Mouse (Mus musculus) kidney, postnatal 14 days (tissue): ENCODE measurements around the gene Hdac6.

Experiments
- DNase-seq: peaks from one replicate; pipeline ENCODE4 v3.0.0; 2022; ENCODE audit warnings: mixed read lengths

The Hdac6 gene

DNA sequence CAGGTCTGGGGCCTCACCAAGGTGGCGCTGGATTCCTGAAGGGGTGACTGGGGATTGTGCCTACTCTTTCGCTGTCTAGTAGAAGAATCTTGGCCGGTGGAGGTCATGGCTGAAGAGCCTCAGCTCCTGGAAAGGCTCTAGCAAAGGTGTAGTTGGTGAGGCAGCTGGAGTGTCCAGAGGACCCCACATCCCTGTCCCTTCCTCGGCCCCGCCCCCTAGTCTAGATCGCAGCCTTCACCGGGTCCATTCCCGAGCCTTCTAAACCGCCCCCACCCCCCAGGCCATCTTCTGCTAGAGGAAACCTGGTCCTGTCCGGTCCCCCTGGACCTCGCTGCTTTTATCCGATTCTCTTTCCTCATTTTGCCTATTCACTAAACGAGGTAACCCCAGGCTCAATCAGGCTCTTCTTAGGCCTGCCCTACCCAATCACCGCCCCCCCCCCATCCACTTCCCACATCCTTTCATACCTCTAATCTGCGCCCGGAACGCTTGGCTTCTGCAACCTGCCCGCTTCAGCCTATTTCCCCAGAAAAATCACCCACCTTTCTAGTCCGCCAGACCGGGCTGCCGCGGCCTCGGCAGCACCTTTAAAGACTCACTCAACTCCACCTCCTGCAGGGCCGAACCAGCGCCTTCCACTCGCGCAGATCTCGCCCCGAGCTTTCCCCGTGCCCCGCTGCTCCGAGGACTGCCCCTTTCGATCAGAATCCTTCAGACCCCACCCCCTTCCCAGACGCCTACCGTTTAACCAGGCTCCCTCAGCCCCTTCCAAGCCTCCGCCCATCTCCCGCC, at the start of gene Hdac6:
Hdac6 (minus strand) TSS at position 782 of the 792 bp plus-strand sequence.
- DNase-seq = peak; percentile 17

DNA sequence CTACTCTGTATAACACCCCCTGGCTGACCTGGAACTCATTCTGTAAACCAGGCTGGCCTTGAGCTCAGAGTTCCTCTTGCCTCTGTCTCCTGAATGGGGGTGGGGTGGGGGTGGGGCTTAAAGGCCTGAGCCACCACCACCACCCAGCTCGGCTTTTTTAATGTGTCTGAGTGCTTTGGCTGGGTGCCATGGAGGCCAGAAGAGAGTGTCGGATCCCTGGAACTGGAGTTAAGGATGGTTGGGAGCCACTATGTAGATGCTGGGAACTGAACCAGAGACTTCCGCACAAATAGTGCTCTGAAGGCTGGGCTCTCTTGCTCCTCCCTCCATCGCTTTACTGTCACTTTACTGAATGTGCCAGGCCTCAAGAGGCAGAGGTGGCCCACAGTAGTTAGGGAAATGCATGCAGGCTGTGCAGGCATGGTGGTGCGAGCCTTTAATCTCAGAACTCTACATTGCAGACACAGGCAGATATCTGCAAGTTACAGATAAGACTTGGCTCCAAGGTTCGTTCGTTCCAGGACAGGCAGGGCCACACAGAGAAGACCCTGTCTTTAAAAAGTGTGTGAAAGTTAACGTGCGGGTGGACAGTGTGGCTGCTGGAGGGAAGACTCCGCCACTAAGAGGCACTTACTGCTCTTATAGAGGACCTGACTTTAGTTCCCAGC, 45.5 kb upstream of the Hdac6 start:
- peak; percentile 4 for DNase-seq

DNA sequence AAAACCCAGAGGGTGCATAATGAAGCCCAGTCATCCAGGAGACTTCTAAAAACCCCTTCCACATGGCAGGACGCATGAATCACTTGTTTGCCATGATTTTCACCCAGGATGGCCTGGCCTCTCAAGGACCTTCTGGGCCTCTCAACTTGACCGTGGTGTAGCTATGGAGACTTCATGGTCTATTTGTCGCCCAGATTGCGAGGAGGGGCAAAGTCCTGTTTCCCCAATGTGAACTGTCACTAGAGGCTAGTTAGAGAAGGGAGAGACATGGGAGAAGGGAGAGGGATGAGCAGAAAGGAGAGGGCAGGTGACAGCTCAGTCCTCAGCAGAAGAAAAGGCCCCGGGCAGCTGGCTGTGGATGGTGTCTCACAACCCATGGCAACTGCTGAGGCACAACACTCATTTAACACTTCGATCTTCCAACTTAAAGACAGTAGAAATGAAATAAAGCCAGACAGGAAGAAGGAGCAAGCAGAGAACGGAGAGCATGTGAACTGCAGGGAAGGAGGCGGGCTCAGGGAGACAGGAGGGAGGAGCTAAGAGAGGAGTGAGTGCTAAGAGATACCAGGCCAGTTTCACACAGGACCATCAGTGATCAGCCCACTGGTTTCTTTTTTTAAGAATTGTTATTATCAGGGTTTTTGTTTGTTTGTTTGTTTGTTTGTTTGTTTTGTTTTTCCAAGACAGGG, 44.8 kb upstream of the Hdac6 start:
- peak; percentile 13 for DNase-seq

- peak; percentile 42 for DNase-seq
Observed at GRCm38 (mm10) chrX:7981368-7981767, 33.7 kb upstream of the Hdac6 start.

DNA sequence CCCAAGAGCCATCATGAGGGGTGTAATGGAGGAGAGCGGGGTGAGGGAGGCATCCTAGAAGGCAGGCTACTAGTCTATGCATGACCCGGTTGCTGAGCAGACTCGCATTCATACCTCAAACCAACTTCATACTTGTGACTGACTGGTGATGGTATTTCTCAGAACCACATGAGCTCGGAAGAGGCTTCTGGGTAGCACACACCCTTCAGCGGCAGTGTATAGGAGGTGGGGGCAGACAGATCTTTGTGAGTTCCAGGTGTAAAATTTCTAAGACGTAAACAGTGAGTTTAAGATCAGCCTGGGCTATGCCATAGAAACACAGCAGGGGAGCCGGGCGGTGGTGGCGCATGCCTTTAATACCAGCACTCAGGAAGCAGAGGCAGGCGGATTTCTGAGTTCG, 30.2 kb upstream of the Hdac6 start, which contains the start of gene Gata1:
Gata1 (minus strand) TSS at position 180 of the 400 bp plus-strand sequence.
- no peak for DNase-seq

- DNase-seq = no peak
Observed at GRCm38 (mm10) chrX:7971292-7971691, 23.6 kb upstream of the Hdac6 start.

- no peak for DNase-seq
Observed at GRCm38 (mm10) chrX:7968899-7969298, 21.2 kb upstream of the Hdac6 start.

DNA sequence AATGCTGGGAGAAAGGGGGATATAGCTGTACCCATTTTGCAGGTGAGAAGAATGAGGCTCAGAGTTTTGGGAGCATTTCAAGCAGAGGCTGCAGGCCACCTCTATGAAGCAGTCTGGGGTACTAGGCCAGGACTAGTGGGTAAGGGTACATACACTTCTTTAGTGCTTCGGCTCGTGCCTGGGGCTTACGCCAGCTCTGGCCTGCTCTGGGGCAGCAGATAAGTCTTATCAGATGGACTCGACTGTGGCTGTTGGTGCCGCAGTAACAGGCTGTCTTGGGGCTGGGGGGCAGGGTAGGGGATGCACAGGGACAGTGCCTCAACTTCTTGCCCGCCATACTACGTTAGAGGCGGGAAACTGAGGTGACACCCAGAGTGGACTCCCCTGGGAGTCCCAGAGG, 20.5 kb upstream of the Hdac6 start:
- no peak for DNase-seq

GRCm38 (mm10) chrX:7967596-7968201, 20.0 kb upstream of the Hdac6 start:
- DNase-seq = no peak

- no peak for DNase-seq
Observed at GRCm38 (mm10) chrX:7966161-7966560, 18.5 kb upstream of the Hdac6 start.

DNA sequence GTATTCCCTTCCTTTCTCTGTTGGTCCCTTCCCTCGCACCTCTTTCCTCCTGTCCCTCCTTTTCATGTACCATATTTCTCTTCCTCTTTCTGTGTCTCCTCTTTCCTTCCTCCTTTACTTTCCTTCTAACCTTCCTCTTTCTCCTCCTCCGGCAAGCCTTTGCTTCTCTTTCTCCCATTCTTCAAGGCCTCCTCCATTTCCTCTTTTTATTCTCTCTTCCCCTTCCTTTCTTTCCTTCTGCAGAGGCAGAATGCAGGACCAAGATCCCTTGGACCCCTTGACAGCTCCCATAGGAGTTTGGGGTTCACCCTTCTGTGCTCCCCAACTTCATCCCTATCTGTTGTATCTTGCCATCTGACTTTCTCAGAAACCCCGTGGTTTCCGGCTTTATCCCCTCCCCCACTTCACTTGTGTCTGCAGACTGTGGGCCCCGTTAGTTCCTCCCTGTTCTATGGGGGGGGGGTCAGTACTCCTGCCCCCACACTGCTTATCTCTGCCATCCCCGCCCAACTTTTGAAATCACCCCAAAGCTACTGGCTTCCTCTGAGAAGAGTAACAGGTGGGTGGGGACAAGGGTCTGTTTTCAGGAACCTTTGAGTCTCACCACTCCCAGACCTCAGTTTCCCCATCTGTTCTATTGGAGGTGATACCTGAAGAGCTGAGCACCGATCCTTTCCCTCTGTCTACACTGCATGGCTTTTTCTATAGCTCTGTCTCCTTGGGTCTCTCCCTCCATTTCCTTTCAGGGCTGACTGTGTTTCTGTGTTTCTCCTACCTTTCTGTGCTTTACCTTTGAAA, 16.3 kb upstream of the Hdac6 start:
- DNase-seq = no peak

GRCm38 (mm10) chrX:7958868-7959267, 11.2 kb upstream of the Hdac6 start:
- no peak for DNase-seq

- DNase-seq = no peak
Observed at GRCm38 (mm10) chrX:7950091-7950490, 2.4 kb upstream of the Hdac6 start.

DNA sequence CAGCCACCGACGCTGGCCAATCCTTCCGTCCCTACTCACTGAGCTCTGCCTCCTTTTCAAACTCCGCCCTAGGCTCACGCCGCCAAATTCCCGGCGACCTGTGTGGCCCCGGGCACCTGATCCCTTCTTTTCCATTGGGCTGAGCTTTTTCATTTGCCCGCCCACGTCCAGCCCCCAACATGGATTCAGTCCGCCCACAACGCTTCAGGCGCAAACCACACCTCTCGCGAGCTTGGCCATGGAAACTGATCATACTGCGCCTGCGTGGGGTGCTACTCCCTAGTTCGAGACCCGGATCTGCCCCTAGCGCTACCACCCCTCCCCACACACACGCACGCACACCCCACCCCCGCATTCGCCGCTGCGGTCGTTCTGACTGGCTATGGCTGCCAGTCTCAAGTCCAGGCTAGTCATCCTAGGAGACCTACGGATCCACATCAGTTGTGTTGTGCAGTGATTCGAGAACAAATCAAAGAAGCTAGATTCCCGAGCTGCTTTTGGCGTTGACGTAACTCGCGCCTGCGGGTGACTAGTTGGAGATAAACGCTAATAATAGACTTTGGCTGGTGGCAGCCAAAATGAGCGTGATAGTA, 307 bp upstream of the Hdac6 start:
- DNase-seq = peak; percentile 95

GRCm38 (mm10) chrX:7945618-7946017, 2.1 kb downstream of the Hdac6 start:
- peak; percentile 11 for DNase-seq

DNA sequence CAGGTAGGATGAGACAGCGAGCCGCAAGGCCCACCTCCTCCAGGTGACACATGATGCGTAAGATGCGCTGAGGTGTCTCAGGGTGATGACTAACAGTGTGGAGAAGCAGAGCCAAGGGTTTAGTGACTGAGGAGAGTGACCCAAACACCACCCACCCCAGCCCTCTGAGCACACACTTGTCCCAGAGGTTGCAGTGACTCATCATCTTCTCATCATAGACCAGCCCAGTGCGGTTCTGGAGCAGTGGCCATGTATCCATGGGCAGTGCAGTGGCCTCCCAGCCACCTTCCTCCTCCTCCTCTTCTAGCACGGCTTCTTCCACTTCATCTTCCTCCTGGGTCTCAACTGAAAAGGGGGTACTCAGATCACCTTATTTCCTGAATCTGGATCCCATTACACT, 10.0 kb downstream of the Hdac6 start:
- DNase-seq = no peak

- DNase-seq = no peak
Observed at GRCm38 (mm10) chrX:7936874-7937273, 10.8 kb downstream of the Hdac6 start.

- no peak for DNase-seq
Observed at GRCm38 (mm10) chrX:7928270-7928790, 19.4 kb downstream of the Hdac6 start, which contains the start of gene Eras. Gene Eras (minus strand): TSS chrX:7928607.

DNA sequence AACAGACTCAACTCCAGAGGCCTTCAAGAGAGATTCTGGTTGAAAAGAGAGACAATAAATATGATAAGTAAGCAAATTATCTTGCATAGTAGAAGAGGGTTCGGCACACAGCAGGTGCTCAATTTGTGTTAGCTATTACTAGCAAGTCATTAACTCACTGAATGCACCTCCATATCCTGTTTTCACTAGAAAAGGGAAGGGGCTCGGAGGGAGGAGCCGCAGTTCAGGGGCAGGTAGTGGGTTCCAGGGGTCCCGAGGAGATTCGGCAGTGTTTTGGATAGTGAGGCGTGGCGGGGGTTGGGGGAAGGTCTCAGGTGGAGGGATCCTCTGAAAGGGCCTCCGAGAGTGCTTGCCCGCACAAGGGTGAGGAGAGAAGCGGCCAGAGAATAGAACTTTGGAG, 20.6 kb downstream of the Hdac6 start:
- DNase-seq = no peak

DNA sequence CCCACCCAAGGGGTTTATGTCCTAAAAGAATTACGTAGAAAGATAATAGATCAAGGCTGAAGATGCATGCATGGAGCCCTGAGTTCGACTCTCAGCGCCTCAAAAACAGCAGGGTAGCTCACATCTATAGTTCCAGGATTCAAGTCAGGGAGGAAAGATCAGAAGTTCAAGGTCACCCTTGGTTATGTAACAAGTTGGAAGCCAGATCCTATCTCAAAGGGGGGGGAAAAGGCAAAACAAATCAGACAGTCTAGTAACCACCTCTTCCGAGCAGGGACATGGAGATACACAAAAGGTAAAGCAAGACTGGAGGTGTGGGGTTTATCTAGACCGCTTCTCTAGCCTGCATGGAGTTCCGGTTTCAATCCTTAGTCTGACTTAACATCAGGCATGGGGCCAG, 21.4 kb downstream of the Hdac6 start:
- DNase-seq = no peak

DNA sequence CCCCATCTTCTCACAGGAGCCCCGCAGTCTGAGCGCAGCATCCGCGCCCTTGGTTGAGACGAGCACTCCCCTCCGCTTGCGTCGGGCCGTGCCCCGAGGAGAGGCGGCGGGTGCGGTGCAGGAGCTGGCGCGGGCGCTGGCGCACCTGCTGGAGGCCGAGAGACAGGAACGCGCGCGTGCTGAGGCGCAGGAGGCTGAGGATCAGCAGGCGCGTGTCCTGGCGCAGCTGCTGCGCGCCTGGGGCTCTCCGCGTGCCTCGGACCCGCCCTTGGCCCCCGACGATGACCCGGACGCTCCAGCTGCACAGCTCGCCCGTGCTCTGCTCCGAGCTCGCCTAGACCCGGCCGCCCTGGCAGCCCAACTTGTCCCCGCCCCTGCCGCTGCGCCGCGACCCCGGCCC, 25.7 kb downstream of the Hdac6 start:
- no peak for DNase-seq
